Mouse (Mus musculus) midbrain, embryonic 14.5 days (tissue): ENCODE data around the gene Plekhg5. TPM values are rescaled to one million over a fixed set of nuclear protein-coding genes. Genes with fewer than 3 reads are reported as not detected.

ENCODE experiments used
- ATAC-seq: fragments of 200-750 bp; cut with Nextera tagmentation; 2 replicates; pipeline ENCODE4 v1.8.0; 2017; ENCODE audit warnings: moderate number of reproducible peaks, moderate library complexity; ENCODE audit not compliant: low FRiP score, low TSS enrichment
- DNase-seq: peaks from one replicate; pipeline ENCODE4 v3.0.0-alpha.2; 2015
- H3K27ac ChIP-seq: fragments of 300-500 bp; sonication (generic); replicated peaks from 2 replicates; pipeline ENCODE4 v1.5.1; 2014; ENCODE audit warnings: mild to moderate bottlenecking, low read depth, low read length, moderate library complexity
- H3K27me3 ChIP-seq: fragments of 300-500 bp; sonication (generic); 2 replicates; pipeline ENCODE4 v1.6.1; 2014; ENCODE audit warnings: low read length, control low read depth, mixed read lengths; ENCODE audit not compliant: control insufficient read depth, insufficient read depth
- H3K36me3 ChIP-seq: fragments of 300-500 bp; sonication (generic); 2 replicates; pipeline ENCODE4 v1.6.1; 2014; ENCODE audit warnings: low read length, control low read depth; ENCODE audit not compliant: control insufficient read depth, insufficient read depth
- H3K4me1 ChIP-seq: fragments of 300-500 bp; sonication (generic); 2 replicates; pipeline ENCODE4 v1.6.1; 2014; ENCODE audit warnings: mild to moderate bottlenecking, antibody characterized with exemption, low read length, control low read depth; ENCODE audit not compliant: control insufficient read depth, insufficient read depth
- H3K4me2 ChIP-seq: fragments of 300-500 bp; sonication (generic); 2 replicates; pipeline ENCODE4 v1.6.1; 2014; ENCODE audit warnings: mild to moderate bottlenecking, low read length, moderate library complexity
- H3K4me3 ChIP-seq: fragments of 300-500 bp; sonication (generic); replicated peaks from 2 replicates; pipeline ENCODE4 v1.5.1; 2014; ENCODE audit warnings: low read depth, low read length
- H3K9ac ChIP-seq: fragments of 300-500 bp; sonication (generic); replicated peaks from 2 replicates; pipeline ENCODE4 v1.6.1; 2014; ENCODE audit warnings: mild to moderate bottlenecking, low read length, moderate library complexity
- H3K9me3 ChIP-seq: fragments of 300-500 bp; sonication (generic); 2 replicates; pipeline ENCODE4 v1.6.1; 2016; ENCODE audit warnings: low read length, control low read depth, mixed read lengths; ENCODE audit not compliant: control insufficient read depth
- WGBS: fragments of 180-500 bp; shearing (Covaris S2); extraction: QIAGEN DNeasy Blood & Tissue Kit; methylation state at CpG from one replicate; pipeline ENCODE4 v1.1.7; 2014; 5-methylcytosine and 5-hydroxymethylcytosine counted together
- polyA plus RNA-seq: library from polyadenylated mRNA; unstranded; fragments of >200 nt; fragmentation: Nextera tagmentation; extraction: Ambion mirVana; gene quantifications from 2 replicates; pipeline ENCODE4 v1.2.1, GENCODE M21; 2014

The Plekhg5 gene
- polyA plus RNA-seq, 1 experiment from 2014 or later = 8.0 TPM

DNA sequence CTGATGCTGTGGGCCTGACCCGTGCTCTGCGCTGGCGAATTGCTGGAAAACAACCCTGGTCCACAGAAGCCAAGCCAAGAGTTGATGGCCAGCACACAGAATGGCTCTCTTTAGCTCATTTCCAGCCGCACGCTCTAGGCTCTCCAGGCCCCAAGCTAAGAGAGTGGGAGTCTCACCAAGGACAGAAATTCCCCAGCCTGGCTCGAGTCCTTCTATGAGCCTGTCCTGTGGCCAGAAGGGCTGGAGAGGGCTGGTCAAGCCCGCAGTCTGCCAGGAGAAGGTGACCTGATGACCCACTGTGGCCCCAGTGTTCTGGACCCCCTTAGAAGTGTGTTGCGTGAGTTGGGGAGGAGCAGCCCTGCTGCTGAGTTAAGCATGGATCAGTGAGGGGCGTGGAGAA, 4.9 kb downstream of the Plekhg5 start:
- no peaks in the 10 kb centered on the region for H3K27me3 ChIP-seq
- H3K4me2 ChIP-seq = no peak overlapping the region
- DNase-seq (no peak), ATAC-seq (no peak)
- H3K27ac ChIP-seq = no peak overlapping the region
- H3K4me3 ChIP-seq = no peak overlapping the region
- H3K36me3 ChIP-seq = no peaks in the 10 kb centered on the region
- no peaks in the 10 kb centered on the region for H3K9me3 ChIP-seq
- 84% methylated on average over 9 of the region's 9 CpGs for WGBS
- H3K4me1 ChIP-seq = peaks cover 6% of the 10 kb centered on the region
- no peak overlapping the region for H3K9ac ChIP-seq

- no peak overlapping the region for H3K4me2 ChIP-seq
- 93% methylated on average over 10 of the region's 10 CpGs for WGBS
- no peaks in the 10 kb centered on the region for H3K27me3 ChIP-seq
- H3K27ac ChIP-seq = no peak overlapping the region
- no peak overlapping the region for H3K4me3 ChIP-seq
- DNase-seq (no peak), ATAC-seq (no peak)
- H3K9ac ChIP-seq = no peak overlapping the region
- H3K4me1 ChIP-seq = no peaks in the 10 kb centered on the region
- H3K36me3 ChIP-seq = no peaks in the 10 kb centered on the region
- no peaks in the 10 kb centered on the region for H3K9me3 ChIP-seq
Observed at GRCm38 (mm10) chr4:152078105-152078530, 5.8 kb downstream of the Plekhg5 start.

GRCm38 (mm10) chr4:152079261-152079660, 7.0 kb downstream of the Plekhg5 start:
- no peaks in the 10 kb centered on the region for H3K9me3 ChIP-seq
- no peak overlapping the region for H3K4me2 ChIP-seq
- H3K4me1 ChIP-seq = no peaks in the 10 kb centered on the region
- no peak overlapping the region for H3K4me3 ChIP-seq
- H3K27ac ChIP-seq = no peak overlapping the region
- ATAC-seq (no peak), DNase-seq (no peak)
- WGBS = 92% methylated on average over 3 of the region's 3 CpGs
- no peaks in the 10 kb centered on the region for H3K36me3 ChIP-seq
- no peak overlapping the region for H3K9ac ChIP-seq
- no peaks in the 10 kb centered on the region for H3K27me3 ChIP-seq

- no peak for ATAC-seq
- Histone ChIP-seq H3K4me3 (no peak overlapping the region), H3K9me3 (no peaks in the 10 kb centered on the region), H3K9ac (no peak overlapping the region), H3K27ac (no peak overlapping the region), H3K36me3 (no peaks in the 10 kb centered on the region), H3K27me3 (no peaks in the 10 kb centered on the region; the same call in 1 of the 2 replicates), H3K4me1 (no peaks in the 10 kb centered on the region), H3K4me2 (no peak overlapping the region)
- DNase-seq = no peak
- WGBS = 62% methylated on average over 7 of the region's 7 CpGs
Observed at GRCm38 (mm10) chr4:152079931-152080330, 7.6 kb downstream of the Plekhg5 start.

DNA sequence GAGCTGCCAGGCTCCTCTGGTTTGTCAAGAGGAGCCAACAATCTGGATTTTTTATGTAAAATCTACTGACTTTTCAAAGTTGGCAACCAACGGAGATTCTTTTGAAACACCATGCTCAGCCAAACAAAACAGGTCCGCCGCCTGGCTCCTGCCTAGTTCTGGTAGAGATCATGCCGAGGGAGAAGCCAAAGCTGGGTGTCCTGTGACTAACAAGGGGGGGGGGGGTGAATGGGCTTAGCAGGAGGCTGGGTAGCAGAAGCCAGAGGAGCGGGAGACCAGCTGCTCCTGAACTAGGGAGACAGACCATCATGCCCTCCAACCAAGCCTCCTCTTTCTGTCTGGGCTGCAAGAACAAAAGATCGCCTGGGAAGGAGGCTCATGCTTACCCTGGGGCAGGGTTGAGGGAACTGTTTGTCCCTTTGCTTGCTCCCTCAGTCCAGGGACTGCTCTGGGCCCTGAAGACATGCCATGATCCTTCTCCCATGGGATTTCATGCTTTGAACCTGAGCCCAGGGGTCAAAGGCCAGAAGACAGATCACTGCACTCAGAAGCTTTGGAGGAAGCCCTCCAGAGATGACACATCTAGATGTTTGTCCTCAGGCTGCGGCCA, 11.4 kb downstream of the Plekhg5 start:
- no peak overlapping the region for H3K4me3 ChIP-seq
- H3K27me3 ChIP-seq = no peaks in the 10 kb centered on the region; the same call in 1 of the 2 replicates
- no peaks in the 10 kb centered on the region for H3K36me3 ChIP-seq
- no peak overlapping the region for H3K9ac ChIP-seq
- no peak overlapping the region for H3K27ac ChIP-seq
- ATAC-seq (no peak), DNase-seq (no peak)
- H3K4me1 ChIP-seq = peaks cover 16% of the 10 kb centered on the region
- H3K9me3 ChIP-seq = no peaks in the 10 kb centered on the region
- 66% methylated on average over 7 of the region's 7 CpGs for WGBS
- H3K4me2 ChIP-seq = no peak overlapping the region

- no peak overlapping the region for H3K27ac ChIP-seq
- no peaks in the 10 kb centered on the region for H3K36me3 ChIP-seq
- ATAC-seq (no peak), DNase-seq (no peak)
- no peaks in the 10 kb centered on the region for H3K9me3 ChIP-seq
- peaks cover 16% of the 10 kb centered on the region for H3K4me1 ChIP-seq
- no peak overlapping the region for H3K4me3 ChIP-seq
- no peak overlapping the region for H3K9ac ChIP-seq
- no peaks in the 10 kb centered on the region; the same call in 1 of the 2 replicates for H3K27me3 ChIP-seq
- 93% methylated on average over 7 of the region's 7 CpGs for WGBS
- H3K4me2 ChIP-seq = no peak overlapping the region
Observed at GRCm38 (mm10) chr4:152084616-152085015, 12.3 kb downstream of the Plekhg5 start.

DNA sequence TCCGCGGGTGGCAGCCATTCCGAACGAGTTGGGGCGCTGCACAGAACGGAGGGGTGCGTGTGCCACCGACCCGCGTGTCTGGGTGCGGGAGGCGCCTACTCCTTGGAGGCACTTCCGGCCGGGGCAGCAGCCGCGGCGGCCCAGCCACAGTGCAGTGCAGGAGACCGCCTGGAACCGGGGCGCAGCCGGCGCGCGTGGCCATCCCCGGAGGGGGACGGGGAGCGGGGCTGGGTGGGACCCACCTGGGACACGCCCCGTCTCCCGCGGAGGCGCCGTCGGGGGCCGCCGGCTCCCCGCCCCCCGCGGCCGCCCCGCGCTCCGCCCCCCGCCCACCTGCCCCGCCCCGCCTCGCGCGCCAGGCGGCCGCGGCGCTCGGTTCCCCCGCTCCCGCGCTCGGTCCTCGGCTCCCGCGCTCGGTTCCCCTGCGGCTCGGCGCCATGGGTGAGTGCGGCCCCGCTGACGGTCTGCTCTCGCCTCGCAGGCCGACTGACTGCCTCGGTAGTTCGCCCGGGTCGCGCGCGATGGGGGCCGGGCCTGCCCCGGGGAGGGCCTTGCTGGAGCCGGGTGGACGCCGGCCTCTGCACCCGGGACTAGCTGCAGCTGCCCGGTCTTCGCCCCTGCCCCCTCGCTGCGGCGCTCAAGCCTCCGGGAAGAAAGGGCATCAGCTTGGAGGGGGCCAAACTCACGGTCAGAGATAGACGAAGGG, 14.4 kb downstream of the Plekhg5 start:
- under 1% methylated on average over 90 of the region's 92 CpGs for WGBS
- Histone ChIP-seq H3K27me3 (no peaks in the 10 kb centered on the region; the same call in 1 of the 2 replicates), H3K9me3 (no peaks in the 10 kb centered on the region), H3K36me3 (no peaks in the 10 kb centered on the region), H3K4me2 (peak overlapping the region; percentile 90), H3K9ac (peak overlapping the region; percentile 68), H3K4me1 (peaks cover 16% of the 10 kb centered on the region), H3K4me3 (peak overlapping the region; percentile 62), H3K27ac (peak overlapping the region; percentile 26)
- ATAC-seq (peak; percentile 60), DNase-seq (peak; percentile 74)

DNA sequence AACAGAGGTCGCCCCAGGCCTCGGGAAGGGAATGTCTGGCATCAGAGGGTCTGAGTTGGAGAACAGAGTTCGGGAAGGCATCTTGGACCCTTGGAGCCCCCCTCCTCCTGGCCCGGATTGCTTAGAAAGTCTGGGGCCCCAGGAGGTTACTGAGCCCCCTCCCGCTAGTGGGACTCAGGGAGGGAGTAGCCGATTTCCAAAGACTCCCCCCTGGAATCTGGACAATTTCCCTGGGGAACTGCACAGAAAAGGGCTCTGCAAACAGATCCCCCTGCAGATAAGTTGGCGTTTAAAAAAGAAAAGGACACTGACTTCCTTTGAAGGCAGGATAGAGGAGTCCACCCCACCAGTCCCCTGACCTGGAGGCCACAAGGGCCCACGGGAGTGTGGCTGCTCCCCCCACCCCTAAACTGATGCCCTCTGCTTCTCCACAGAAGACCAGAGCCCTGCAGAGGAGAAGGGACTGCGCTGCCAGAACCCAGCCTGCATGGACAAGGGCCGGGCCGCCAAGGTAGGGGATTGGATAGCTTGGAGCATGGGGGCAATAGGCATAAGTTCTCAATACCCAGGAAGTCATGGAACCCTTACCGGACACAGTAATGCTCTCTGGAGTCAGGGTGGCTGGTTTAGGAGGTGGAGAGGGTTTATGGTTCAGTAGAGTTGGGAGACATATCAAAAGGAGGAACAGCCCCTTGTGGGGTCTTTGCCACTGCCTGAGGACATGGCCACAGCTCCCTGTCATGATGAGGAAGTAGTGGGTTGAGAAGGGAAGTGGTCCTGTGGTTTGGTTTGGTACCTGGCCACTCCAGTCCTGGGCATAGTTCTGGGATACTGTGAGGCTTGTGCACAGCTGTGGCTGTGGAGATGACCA, 15.1 kb downstream of the Plekhg5 start:
- WGBS = 5% methylated on average over 12 of the region's 12 CpGs
- H3K27me3 ChIP-seq = no peaks in the 10 kb centered on the region; the same call in 1 of the 2 replicates
- H3K4me3 ChIP-seq = peak overlapping the region; percentile 62
- H3K4me2 ChIP-seq = peak overlapping the region; percentile 90
- H3K36me3 ChIP-seq = no peaks in the 10 kb centered on the region
- peak overlapping the region; percentile 68 for H3K9ac ChIP-seq
- H3K27ac ChIP-seq = peak overlapping the region; percentile 26
- DNase-seq (peak; percentile 15), ATAC-seq (peak; percentile 46; the same call in 1 of the 2 replicates)
- H3K9me3 ChIP-seq = no peaks in the 10 kb centered on the region
- H3K4me1 ChIP-seq = peaks cover 16% of the 10 kb centered on the region
